Mouse (Mus musculus): ENCODE measurements around the gene Ubtd2. TPM values are rescaled to one million over a fixed set of nuclear protein-coding genes. Genes with fewer than 3 reads are reported as not detected.

The Ubtd2 gene
- polyA plus RNA-seq, 1 experiment from 2014 or later = 28.8 TPM

- Histone ChIP-seq H3K27me3 (ENCODE audit: insufficient read depth, low read length) (no peaks in the 10 kb centered on the region), H3K9me3 (replicated peaks; ENCODE audit: low read length) (no peaks in the 10 kb centered on the region), H3K27ac (no peak overlapping the region), H3K4me1 (replicated peaks; ENCODE audit: insufficient read depth, low read length) (0 out of 2 replicates have a peak, but pooled peaks cover 4% of the 10 kb centered on the region), H3K4me3 (replicated peaks; ENCODE audit: low read depth, low read length) (no peak overlapping the region), H3K36me3 (ENCODE audit: insufficient read depth, low read length) (peaks cover 36% of the 10 kb centered on the region), H3K4me2 (ENCODE audit: low read length) (no peak overlapping the region), H3K9ac (ENCODE audit: low read depth, low read length) (no peak overlapping the region)
- DNase-seq (ENCODE audit: low spot score) (no peak), ATAC-seq (replicated peaks; ENCODE audit: low FRiP score, low read depth) (no peak)
- 87% methylated on average over 4 of the region's 4 CpGs for WGBS
- no peak for TF ChIP-seq CTCF (IDR thresholded peaks at IDR 0.05; ENCODE audit: low read depth)
Observed at GRCm38 (mm10) chr11:32424600-32424999, 30.6 kb upstream of the Ubtd2 start.

DNA sequence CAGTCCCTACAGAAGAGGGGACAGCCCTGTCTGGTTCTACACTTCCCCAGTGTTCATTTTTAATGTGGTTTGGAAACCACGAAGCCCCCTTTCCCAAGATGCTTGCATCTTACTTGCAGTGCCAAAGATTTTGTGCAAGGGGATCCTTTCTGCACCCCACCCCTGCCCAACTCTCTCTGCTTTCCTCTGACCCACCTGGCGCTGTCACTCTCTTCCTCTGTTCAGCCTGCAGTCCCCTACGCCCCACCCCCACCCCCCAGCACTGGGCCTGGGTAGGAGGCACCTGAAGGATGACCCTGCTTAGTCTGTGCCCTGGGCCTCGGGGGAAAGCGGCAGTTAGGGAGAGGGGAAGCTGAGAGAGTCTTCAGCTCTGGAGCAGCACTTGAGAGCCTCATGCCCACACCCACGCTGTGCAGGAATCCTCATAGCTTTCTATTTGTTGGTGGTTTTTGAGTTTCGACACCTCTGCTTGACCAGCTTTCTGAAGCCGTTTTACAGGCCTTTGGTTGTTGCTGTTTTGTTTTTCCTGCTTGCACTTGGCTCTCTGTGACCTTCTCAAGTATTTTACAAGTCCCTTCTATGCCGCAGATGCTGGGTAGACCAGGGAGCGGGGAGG, 30.0 kb upstream of the Ubtd2 start:
- no peak overlapping the region for H3K4me3 ChIP-seq (replicated peaks; ENCODE audit: low read depth, low read length)
- H3K9me3 ChIP-seq (replicated peaks; ENCODE audit: low read length) = no peaks in the 10 kb centered on the region
- TF ChIP-seq CTCF (IDR thresholded peaks at IDR 0.05; ENCODE audit: low read depth) = no peak
- WGBS = 71% methylated on average over 10 of the region's 10 CpGs
- H3K4me2 ChIP-seq (ENCODE audit: low read length) = no peak overlapping the region
- ATAC-seq (replicated peaks; ENCODE audit: low FRiP score, low read depth) (no peak), DNase-seq (ENCODE audit: low spot score) (no peak)
- peaks cover 34% of the 10 kb centered on the region for H3K36me3 ChIP-seq (ENCODE audit: insufficient read depth, low read length)
- H3K27me3 ChIP-seq (ENCODE audit: insufficient read depth, low read length) = no peaks in the 10 kb centered on the region
- 0 out of 2 replicates have a peak, but pooled peaks cover 4% of the 10 kb centered on the region for H3K4me1 ChIP-seq (replicated peaks; ENCODE audit: insufficient read depth, low read length)
- no peak overlapping the region for H3K9ac ChIP-seq (ENCODE audit: low read depth, low read length)
- no peak overlapping the region for H3K27ac ChIP-seq

GRCm38 (mm10) chr11:32427537-32427936, 27.6 kb upstream of the Ubtd2 start:
- no peaks in the 10 kb centered on the region for H3K27me3 ChIP-seq (ENCODE audit: insufficient read depth, low read length)
- no peak overlapping the region for H3K4me2 ChIP-seq (ENCODE audit: low read length)
- peaks cover 20% of the 10 kb centered on the region for H3K36me3 ChIP-seq (ENCODE audit: insufficient read depth, low read length)
- no peak overlapping the region for H3K4me3 ChIP-seq (replicated peaks; ENCODE audit: low read depth, low read length)
- H3K9me3 ChIP-seq (replicated peaks; ENCODE audit: low read length) = no peaks in the 10 kb centered on the region
- ATAC-seq (replicated peaks; ENCODE audit: low FRiP score, low read depth) (no peak), DNase-seq (ENCODE audit: low spot score) (no peak)
- 54% methylated on average over 7 of the region's 7 CpGs for WGBS
- H3K27ac ChIP-seq = no peak overlapping the region
- no peak for TF ChIP-seq CTCF (IDR thresholded peaks at IDR 0.05; ENCODE audit: low read depth)
- H3K4me1 ChIP-seq (replicated peaks; ENCODE audit: insufficient read depth, low read length) = 0 out of 2 replicates have a peak, but pooled peaks cover 4% of the 10 kb centered on the region
- no peak overlapping the region for H3K9ac ChIP-seq (ENCODE audit: low read depth, low read length)

GRCm38 (mm10) chr11:32435410-32436060, 19.6 kb upstream of the Ubtd2 start:
- Histone ChIP-seq H3K9ac (ENCODE audit: low read depth, low read length) (no peak overlapping the region), H3K4me3 (replicated peaks; ENCODE audit: low read depth, low read length) (no peak overlapping the region), H3K27me3 (ENCODE audit: insufficient read depth, low read length) (no peaks in the 10 kb centered on the region), H3K4me1 (replicated peaks; ENCODE audit: insufficient read depth, low read length) (no peaks in the 10 kb centered on the region), H3K4me2 (ENCODE audit: low read length) (no peak overlapping the region), H3K36me3 (ENCODE audit: insufficient read depth, low read length) (no peaks in the 10 kb centered on the region), H3K9me3 (replicated peaks; ENCODE audit: low read length) (0 out of 2 replicates have a peak, but pooled peaks cover 2% of the 10 kb centered on the region), H3K27ac (peak overlapping the region; percentile 69; the same call in 1 of the 2 replicates)
- ATAC-seq (replicated peaks; ENCODE audit: low FRiP score, low read depth) = peak; percentile 76; the same call in 1 of the 2 replicates
- 50% methylated on average over 6 of the region's 6 CpGs for WGBS
- no peak for TF ChIP-seq CTCF (IDR thresholded peaks at IDR 0.05; ENCODE audit: low read depth)
- DNase-seq (ENCODE audit: low spot score) = peak; percentile 90

GRCm38 (mm10) chr11:32442576-32442975, 12.6 kb upstream of the Ubtd2 start:
- DNase-seq (ENCODE audit: low spot score) = no peak
- no peak overlapping the region for H3K4me3 ChIP-seq (replicated peaks; ENCODE audit: low read depth, low read length)
- no peak for TF ChIP-seq CTCF (IDR thresholded peaks at IDR 0.05; ENCODE audit: low read depth)
- no peaks in the 10 kb centered on the region for H3K4me1 ChIP-seq (replicated peaks; ENCODE audit: insufficient read depth, low read length)
- 79% methylated on average over 3 of the region's 3 CpGs for WGBS
- no peak for ATAC-seq (replicated peaks; ENCODE audit: low FRiP score, low read depth)
- H3K4me2 ChIP-seq (ENCODE audit: low read length) = no peak overlapping the region
- no peaks in the 10 kb centered on the region for H3K27me3 ChIP-seq (ENCODE audit: insufficient read depth, low read length)
- H3K9ac ChIP-seq (ENCODE audit: low read depth, low read length) = no peak overlapping the region
- H3K27ac ChIP-seq = no peak overlapping the region
- 0 out of 2 replicates have a peak, but pooled peaks cover 2% of the 10 kb centered on the region for H3K9me3 ChIP-seq (replicated peaks; ENCODE audit: low read length)
- no peaks in the 10 kb centered on the region for H3K36me3 ChIP-seq (ENCODE audit: insufficient read depth, low read length)

- no peak overlapping the region for H3K4me2 ChIP-seq (ENCODE audit: low read length)
Observed at GRCm38 (mm10) chr11:32444266-32444665, 10.9 kb upstream of the Ubtd2 start.

More at GRCm38 (mm10) chr11:32444266-32444665, 10.9 kb upstream of the Ubtd2 start:
- Histone ChIP-seq H3K27me3 (ENCODE audit: insufficient read depth, low read length) (no peaks in the 10 kb centered on the region), H3K9me3 (replicated peaks; ENCODE audit: low read length) (0 out of 2 replicates have a peak, but pooled peaks cover 2% of the 10 kb centered on the region), H3K36me3 (ENCODE audit: insufficient read depth, low read length) (no peaks in the 10 kb centered on the region), H3K4me3 (replicated peaks; ENCODE audit: low read depth, low read length) (no peak overlapping the region), H3K4me1 (replicated peaks; ENCODE audit: insufficient read depth, low read length) (no peaks in the 10 kb centered on the region), H3K27ac (no peak overlapping the region), H3K9ac (ENCODE audit: low read depth, low read length) (no peak overlapping the region)
- DNase-seq (ENCODE audit: low spot score) (no peak), ATAC-seq (replicated peaks; ENCODE audit: low FRiP score, low read depth) (no peak)
- 41% methylated on average over 1 of the region's 1 CpGs for WGBS
- no peak for TF ChIP-seq CTCF (IDR thresholded peaks at IDR 0.05; ENCODE audit: low read depth)
